Mouse (Mus musculus) limb, embryonic 10.5 days (tissue): ENCODE measurements around the gene Slc13a4. TPM values are rescaled to one million over a fixed set of nuclear protein-coding genes. Genes with fewer than 3 reads are reported as not detected.

Experiments used
- DNase-seq: peaks from one replicate; pipeline ENCODE4 v3.0.0-alpha.2; 2017; ENCODE audit warnings: low spot score
- H3K27ac ChIP-seq: fragments of 300-500 bp; sonication (generic); 2 replicates; pipeline ENCODE4 v1.5.1; 2016; ENCODE audit warnings: mild to moderate bottlenecking
- H3K27me3 ChIP-seq: fragments of 300-500 bp; sonication (generic); 2 replicates; pipeline ENCODE4 v1.6.1; 2016; ENCODE audit warnings: low read depth, mild to moderate bottlenecking; ENCODE audit not compliant: poor library complexity, severe bottlenecking
- H3K36me3 ChIP-seq: fragments of 300-500 bp; sonication (generic); 2 replicates; pipeline ENCODE4 v1.6.1; 2016; ENCODE audit warnings: mild to moderate bottlenecking, moderate library complexity
- H3K4me1 ChIP-seq: fragments of 300-500 bp; sonication (generic); 2 replicates; pipeline ENCODE4 v1.6.1; 2016
- H3K4me3 ChIP-seq: fragments of 300-500 bp; sonication (generic); 2 replicates; pipeline ENCODE4 v1.5.1; 2016; ENCODE audit warnings: mild to moderate bottlenecking, moderate library complexity
- H3K9me3 ChIP-seq: fragments of 300-500 bp; sonication (generic); replicated peaks from 2 replicates; pipeline ENCODE4 v1.6.1; 2016; ENCODE audit warnings: mild to moderate bottlenecking
- WGBS: fragments of 180-500 bp; shearing (Covaris S2); methylation state at CpG from one replicate; pipeline ENCODE4 v1.1.7; 2016; 5-methylcytosine and 5-hydroxymethylcytosine counted together
- polyA plus RNA-seq: library from polyadenylated mRNA; unstranded; fragments of >200 nt; fragmentation: Nextera tagmentation; extraction: Ambion mirVana; gene quantifications from 2 replicates; pipeline ENCODE4 v1.2.1, GENCODE M21; 2016

The Slc13a4 gene
- 0.38 and 0.40 TPM in 2 replicates for polyA plus RNA-seq

GRCm38 (mm10) chr6:35308037-35308436 is at the start of gene Slc13a4:
Slc13a4 (minus strand) TSS chr6:35308131.
- DNase-seq, result no peak
- Histone ChIP-seq H3K4me1 (no peaks in the 10 kb centered on the region), H3K9me3 (no peaks in the 10 kb centered on the region), H3K4me3 (no peak within 1 kb of the TSS), H3K27ac (no peak within 1 kb of the TSS; the same call in 1 of the 2 replicates), H3K27me3 (no peaks in the 10 kb centered on the region), H3K36me3 (no peaks in the 10 kb centered on the region)
- WGBS, result 32% methylated on average over 7 of the region's 7 CpGs

DNA sequence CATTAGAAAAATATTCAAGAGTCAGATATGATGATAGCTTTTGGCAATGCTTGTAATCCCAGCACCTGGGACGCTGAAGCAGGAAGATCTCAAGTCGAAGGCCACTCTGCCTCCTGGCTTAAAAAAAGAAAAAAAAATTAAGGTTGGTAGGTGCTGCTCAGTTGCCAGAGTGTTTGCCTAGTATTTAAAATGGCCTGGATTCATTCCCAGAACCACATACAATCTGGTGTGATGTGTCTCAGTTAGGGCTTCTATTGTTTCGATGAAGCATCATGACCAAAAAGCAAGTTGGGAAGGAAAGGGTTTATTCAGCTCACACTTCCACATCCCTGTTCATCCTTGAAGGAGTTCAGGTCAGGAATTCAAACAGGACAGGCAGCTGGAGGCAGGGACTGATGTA is 47.4 kb upstream of the Slc13a4 start:
- Histone ChIP-seq H3K4me1 (peaks cover 45% of the 10 kb centered on the region), H3K4me3 (no peak overlapping the region), H3K36me3 (no peaks in the 10 kb centered on the region), H3K9me3 (no peaks in the 10 kb centered on the region), H3K27me3 (no peaks in the 10 kb centered on the region), H3K27ac (peak overlapping the region; percentile 93)
- no peak for DNase-seq
- WGBS, result 88% methylated on average over 3 of the region's 3 CpGs

DNA sequence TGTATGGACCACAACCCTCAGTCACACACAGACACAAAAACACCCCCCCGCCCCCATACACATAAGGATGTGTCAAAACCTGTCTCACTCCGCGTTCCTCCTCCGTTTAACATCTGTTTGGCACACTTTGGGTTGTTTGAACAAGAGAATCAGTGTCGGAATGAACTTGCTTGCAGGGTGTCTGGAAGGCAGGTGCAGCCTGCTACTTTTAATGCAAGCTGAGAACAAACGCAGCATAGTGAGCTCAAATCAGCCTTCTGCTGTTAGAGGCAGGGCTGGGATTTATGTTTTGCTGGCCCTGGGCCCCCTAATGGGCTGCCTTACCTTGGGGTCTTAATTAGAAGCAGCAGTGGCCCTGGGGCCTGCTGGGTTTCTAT is 46.7 kb upstream of the Slc13a4 start:
- peak overlapping the region; percentile 41 for H3K4me3 ChIP-seq
- H3K9me3 ChIP-seq, result no peaks in the 10 kb centered on the region
- no peaks in the 10 kb centered on the region for H3K36me3 ChIP-seq
- DNase-seq, result peak; percentile 88
- WGBS, result 9% methylated on average over 6 of the region's 6 CpGs
- H3K27me3 ChIP-seq, result no peaks in the 10 kb centered on the region
- peak overlapping the region; percentile 93 for H3K27ac ChIP-seq
- peaks cover 52% of the 10 kb centered on the region for H3K4me1 ChIP-seq

GRCm38 (mm10) chr6:35353846-35354621 is 46.1 kb upstream of the Slc13a4 start:
- Histone ChIP-seq H3K36me3 (no peaks in the 10 kb centered on the region), H3K9me3 (no peaks in the 10 kb centered on the region), H3K4me3 (peak overlapping the region; percentile 41), H3K4me1 (peaks cover 53% of the 10 kb centered on the region), H3K27me3 (no peaks in the 10 kb centered on the region), H3K27ac (peak overlapping the region; percentile 93)
- DNase-seq, result peak; percentile 62
- 9% methylated on average over 18 of the region's 18 CpGs for WGBS

- peak overlapping the region; percentile 41 for H3K4me3 ChIP-seq
- no peaks in the 10 kb centered on the region for H3K36me3 ChIP-seq
- WGBS, result 48% methylated on average over 5 of the region's 5 CpGs
- H3K4me1 ChIP-seq, result peaks cover 53% of the 10 kb centered on the region
- no peaks in the 10 kb centered on the region for H3K27me3 ChIP-seq
- no peak for DNase-seq
- no peaks in the 10 kb centered on the region for H3K9me3 ChIP-seq
- H3K27ac ChIP-seq, result peak overlapping the region; percentile 93
Observed at GRCm38 (mm10) chr6:35353416-35353815, 45.5 kb upstream of the Slc13a4 start.

DNA sequence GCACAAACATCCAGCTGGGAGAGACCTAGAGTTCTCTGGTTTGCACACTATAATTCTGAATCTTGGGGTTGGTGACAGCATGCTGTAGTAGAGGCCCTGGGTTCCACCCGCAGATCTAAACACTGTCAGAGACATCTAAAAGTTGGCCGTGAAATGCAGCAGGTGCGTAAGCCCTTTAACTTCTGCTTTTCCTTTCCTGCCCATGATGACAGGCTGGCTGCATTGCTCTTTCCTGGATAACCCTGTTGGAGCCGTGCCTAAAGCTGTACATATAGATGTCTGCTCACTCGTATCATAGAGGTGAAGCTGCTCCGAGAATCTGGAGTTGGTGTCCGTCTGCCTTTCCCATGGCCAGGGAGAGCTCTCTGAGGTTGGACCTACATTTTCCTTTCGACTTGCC is 44.9 kb upstream of the Slc13a4 start:
- H3K36me3 ChIP-seq, result no peaks in the 10 kb centered on the region
- peak overlapping the region; percentile 93 for H3K27ac ChIP-seq

GRCm38 (mm10) chr6:35351826-35352225 is 43.9 kb upstream of the Slc13a4 start:
- H3K27ac ChIP-seq, result no peak overlapping the region
- H3K4me3 ChIP-seq, result no peak overlapping the region
- DNase-seq, result no peak
- WGBS, result over 99% methylated on average over 3 of the region's 3 CpGs
- H3K4me1 ChIP-seq, result peaks cover 53% of the 10 kb centered on the region
- no peaks in the 10 kb centered on the region for H3K27me3 ChIP-seq
- no peaks in the 10 kb centered on the region for H3K36me3 ChIP-seq
- no peaks in the 10 kb centered on the region for H3K9me3 ChIP-seq

More for the DNA sequence above, 44.9 kb upstream of the Slc13a4 start:
- DNase-seq, result no peak
- no peak overlapping the region for H3K4me3 ChIP-seq
- H3K4me1 ChIP-seq, result peaks cover 53% of the 10 kb centered on the region
- H3K9me3 ChIP-seq, result no peaks in the 10 kb centered on the region
- H3K27me3 ChIP-seq, result no peaks in the 10 kb centered on the region
- WGBS, result 89% methylated on average over 8 of the region's 8 CpGs

GRCm38 (mm10) chr6:35349784-35350183 is 41.9 kb upstream of the Slc13a4 start:
- H3K4me1 ChIP-seq, result peaks cover 41% of the 10 kb centered on the region
- H3K9me3 ChIP-seq, result no peaks in the 10 kb centered on the region
- peak overlapping the region; percentile 59; the same call in 1 of the 2 replicates for H3K27ac ChIP-seq
- no peak overlapping the region for H3K4me3 ChIP-seq
- no peaks in the 10 kb centered on the region for H3K27me3 ChIP-seq
- DNase-seq, result no peak
- H3K36me3 ChIP-seq, result no peaks in the 10 kb centered on the region
- 52% methylated on average over 7 of the region's 7 CpGs for WGBS

DNA sequence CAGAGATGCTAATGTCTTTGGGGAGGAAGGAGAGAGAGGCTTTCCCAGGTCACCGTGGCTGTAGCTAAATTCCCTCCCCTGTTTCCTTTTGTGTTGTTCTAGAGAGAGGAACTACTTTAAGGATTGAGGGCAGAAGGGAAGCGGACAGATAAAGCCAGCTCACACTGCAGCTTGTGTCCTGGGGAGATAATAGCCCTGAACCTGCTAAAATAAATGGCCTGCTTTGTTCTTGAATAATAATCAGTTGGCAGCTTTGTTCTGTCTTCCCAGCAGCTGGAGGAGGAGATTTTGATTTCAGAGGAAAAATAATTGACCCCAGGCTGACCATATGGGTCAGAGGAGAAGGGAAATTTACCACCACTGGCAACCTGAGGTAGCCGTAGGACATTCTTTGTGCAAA is 30.7 kb upstream of the Slc13a4 start:
- H3K27me3 ChIP-seq, result no peaks in the 10 kb centered on the region
- DNase-seq, result no peak
- H3K36me3 ChIP-seq, result no peaks in the 10 kb centered on the region
- H3K4me1 ChIP-seq, result peaks cover 8% of the 10 kb centered on the region
- H3K27ac ChIP-seq, result peak overlapping the region; percentile 50; the same call in 1 of the 2 replicates
- H3K4me3 ChIP-seq, result no peak overlapping the region
- WGBS, result 36% methylated on average over 3 of the region's 3 CpGs
- no peaks in the 10 kb centered on the region; the same call in 1 of the 2 replicates for H3K9me3 ChIP-seq

DNA sequence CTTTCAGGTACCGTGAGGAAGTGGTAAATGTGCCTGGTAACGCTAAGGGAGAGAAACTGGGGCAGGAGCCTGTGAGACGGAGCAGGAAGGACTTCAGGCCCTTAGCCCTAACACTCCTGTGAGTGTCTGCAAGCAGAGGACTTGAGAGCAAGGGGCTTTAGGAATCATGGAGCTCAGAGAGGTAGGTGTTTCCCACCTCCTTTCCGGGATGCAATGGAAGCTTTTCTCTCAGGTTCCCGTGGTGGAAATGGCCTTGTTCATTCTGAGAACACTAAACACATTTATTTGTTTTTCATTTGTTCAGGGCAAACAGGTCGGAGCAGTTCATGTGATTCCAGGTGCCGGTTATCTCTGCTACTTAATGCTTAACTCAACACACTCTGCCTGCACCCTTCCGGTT is 29.9 kb upstream of the Slc13a4 start:
- no peak overlapping the region for H3K27ac ChIP-seq
- H3K9me3 ChIP-seq, result no peaks in the 10 kb centered on the region; the same call in 1 of the 2 replicates
- H3K4me3 ChIP-seq, result no peak overlapping the region
- H3K4me1 ChIP-seq, result peaks cover 8% of the 10 kb centered on the region
- no peaks in the 10 kb centered on the region for H3K36me3 ChIP-seq
- no peaks in the 10 kb centered on the region for H3K27me3 ChIP-seq
- WGBS, result 85% methylated on average over 8 of the region's 8 CpGs
- DNase-seq, result no peak

DNA sequence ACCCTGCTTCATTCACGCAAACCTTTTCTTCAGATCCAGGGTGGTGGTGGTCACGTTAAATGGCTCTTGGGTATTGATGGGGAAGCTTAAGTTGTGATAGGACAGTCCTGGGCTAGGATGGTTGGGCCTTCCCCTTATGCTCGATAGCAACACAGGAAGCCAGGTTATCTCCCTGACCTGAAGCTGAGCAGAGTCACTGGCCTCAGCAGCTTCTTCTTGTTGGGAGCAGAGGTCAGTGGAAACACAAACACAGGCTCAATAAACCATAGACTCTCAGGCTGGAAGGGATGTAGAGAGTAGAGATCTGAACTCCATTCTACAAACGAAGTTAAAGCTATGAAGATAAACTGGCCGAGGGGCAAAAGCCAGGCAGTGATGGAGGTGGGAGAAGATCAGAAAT is 27.5 kb upstream of the Slc13a4 start:
- H3K4me1 ChIP-seq, result peaks cover 20% of the 10 kb centered on the region
- no peak for DNase-seq
- H3K4me3 ChIP-seq, result no peak overlapping the region
- H3K36me3 ChIP-seq, result no peaks in the 10 kb centered on the region
- H3K9me3 ChIP-seq, result no peaks in the 10 kb centered on the region; the same call in 1 of the 2 replicates
- WGBS, result 59% methylated on average over 5 of the region's 5 CpGs
- no peaks in the 10 kb centered on the region for H3K27me3 ChIP-seq
- no peak overlapping the region for H3K27ac ChIP-seq

- H3K36me3 ChIP-seq, result no peaks in the 10 kb centered on the region
- no peak overlapping the region for H3K4me3 ChIP-seq
- no peaks in the 10 kb centered on the region; the same call in 1 of the 2 replicates for H3K9me3 ChIP-seq
- 79% methylated on average over 4 of the region's 4 CpGs for WGBS
- H3K27ac ChIP-seq, result no peak overlapping the region
- peaks cover 20% of the 10 kb centered on the region for H3K4me1 ChIP-seq
- no peaks in the 10 kb centered on the region for H3K27me3 ChIP-seq
- no peak for DNase-seq
Observed at GRCm38 (mm10) chr6:35334278-35334677, 26.3 kb upstream of the Slc13a4 start.

GRCm38 (mm10) chr6:35333632-35334031 is 25.7 kb upstream of the Slc13a4 start:
- 26% methylated on average over 3 of the region's 3 CpGs for WGBS
- Histone ChIP-seq H3K4me1 (peaks cover 15% of the 10 kb centered on the region), H3K4me3 (no peak overlapping the region), H3K27me3 (no peaks in the 10 kb centered on the region), H3K36me3 (no peaks in the 10 kb centered on the region), H3K9me3 (no peaks in the 10 kb centered on the region; the same call in 1 of the 2 replicates), H3K27ac (no peak overlapping the region)
- no peak for DNase-seq
